Mouse (Mus musculus) CH12.LX (cell line): Measurements from ENCODE around the gene Ppp4r4.
A peak's percentile ranks its signal among the peaks of the same experiment; 100 is the strongest.
"Not testable (repeated sequence)": the region's sequence is repeated elsewhere in the genome, so short reads cannot be mapped to it uniquely, and the experiment has no call there.

Experiments used
- BHLHE40 ChIP-seq: IDR thresholded peaks from 2 replicates; pipeline ENCODE4 v1.6.1; 2011; ENCODE audit warnings: mild to moderate bottlenecking, low read depth, low read length, improper control_type of control experiment
- CHD2 ChIP-seq: IDR thresholded peaks from 2 replicates; pipeline ENCODE4 v1.6.1; 2011; ENCODE audit warnings: low read length, improper control_type of control experiment
- CTCF ChIP-seq, 2 experiments: IDR thresholded peaks in 1 of 2; conservative IDR thresholded peaks in 1 of 2; 2 replicates each; pipeline ENCODE4 v1.5.1; 2011 to 2012; ENCODE audit warnings: low read depth in 2 of 2, low read length in 2 of 2, improper control_type of control experiment in 1 of 2, inconsistent platforms in 1 of 2, mild to moderate bottlenecking in 1 of 2, moderate library complexity in 1 of 2
- GABPA ChIP-seq: IDR thresholded peaks from 2 replicates; pipeline ENCODE4 v1.6.1; 2012; ENCODE audit warnings: low read depth, low read length, improper control_type of control experiment, inconsistent platforms; ENCODE audit not compliant: insufficient replicate concordance
- JUN ChIP-seq: IDR thresholded peaks from 2 replicates; pipeline ENCODE4 v1.6.1; 2011; ENCODE audit warnings: low read depth, mild to moderate bottlenecking, low read length, improper control_type of control experiment, moderate library complexity; ENCODE audit not compliant: insufficient read depth
- MAX ChIP-seq: IDR thresholded peaks from 2 replicates; pipeline ENCODE4 v1.6.1; 2011; ENCODE audit warnings: low read length, improper control_type of control experiment
- MAZ ChIP-seq: IDR thresholded peaks from 2 replicates; pipeline ENCODE4 v1.6.1; 2012; ENCODE audit warnings: low read depth, mild to moderate bottlenecking, inconsistent platforms, low read length, improper control_type of control experiment, moderate library complexity
- NRF1 ChIP-seq: IDR thresholded peaks from 2 replicates; pipeline ENCODE4 v1.6.1; 2014; ENCODE audit warnings: low read depth, mild to moderate bottlenecking, inconsistent platforms, low read length, improper control_type of control experiment, moderate library complexity
- POLR2A ChIP-seq: IDR thresholded peaks from 2 replicates; pipeline ENCODE4 v1.6.1; 2011; ENCODE audit warnings: low read depth, mild to moderate bottlenecking, improper control_type of control experiment, low read length
- SMC3 ChIP-seq: IDR thresholded peaks from 2 replicates; pipeline ENCODE4 v1.6.1; 2011; ENCODE audit warnings: low read depth, low read length, improper control_type of control experiment
- USF1 ChIP-seq: IDR thresholded peaks from 2 replicates; pipeline ENCODE4 v1.6.1; 2014; ENCODE audit warnings: low read depth, mild to moderate bottlenecking, inconsistent platforms, low read length, improper control_type of control experiment
- USF2 ChIP-seq: conservative IDR thresholded peaks from 2 replicates; pipeline ENCODE4 v1.6.1; 2011; ENCODE audit warnings: low read depth, low read length, improper control_type of control experiment
- ZMIZ1 ChIP-seq: IDR thresholded peaks from 2 replicates; pipeline ENCODE4 v1.6.1; 2012; ENCODE audit warnings: low read depth, mild to moderate bottlenecking, inconsistent platforms, low read length, improper control_type of control experiment

DNA sequence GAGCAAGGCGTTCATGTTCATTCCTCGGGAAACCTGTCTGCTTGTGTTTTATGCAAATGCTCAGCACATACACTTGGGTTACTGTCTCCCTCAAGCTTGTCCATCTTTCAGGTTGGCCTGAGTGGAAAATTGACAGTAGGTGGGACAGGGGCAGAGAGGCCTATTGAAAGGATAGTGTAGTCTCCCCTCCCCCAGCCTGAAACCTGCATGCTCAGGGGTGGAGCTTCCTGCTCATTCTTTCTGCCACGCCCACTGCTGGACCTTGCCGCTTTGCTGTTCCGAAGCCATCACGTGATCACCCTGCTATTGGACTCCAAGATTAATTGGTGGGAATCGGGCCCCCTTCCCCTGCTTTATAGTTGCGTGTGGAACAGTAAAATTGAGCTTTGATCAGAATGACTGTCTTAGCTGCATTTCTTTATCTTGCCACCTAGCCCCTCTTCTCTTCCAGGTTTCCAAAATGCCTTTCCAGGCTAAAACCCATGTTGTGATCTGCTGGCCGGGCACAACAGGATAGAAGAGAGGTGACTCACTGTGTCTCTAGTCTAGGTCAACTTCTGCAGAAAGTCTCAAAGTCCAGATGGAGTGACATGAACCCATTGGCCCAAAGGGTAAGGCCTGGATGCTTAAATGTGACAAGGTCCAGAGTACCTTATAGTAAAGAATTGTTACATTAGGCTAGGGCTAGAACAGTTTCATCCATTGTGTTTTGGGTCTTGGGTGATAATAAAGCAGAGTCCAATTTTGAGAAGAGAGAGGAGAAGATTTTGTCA lies 47.7 kb upstream of the Ppp4r4 start:
- not testable (repeated sequence) for TF ChIP-seq POLR2A; JUN; ZMIZ1; GABPA; CHD2; MAX; CTCF (conservative IDR thresholded peaks at IDR 0.05 in 1 of 2, IDR thresholded peaks at IDR 0.05 in 1 of 2; ENCODE audit: low read depth in 2 of 2, low read length in 2 of 2); MAZ; USF2; BHLHE40; SMC3; NRF1
- TF ChIP-seq USF1 = peak; percentile 53
